Mouse (Mus musculus) hindbrain, embryonic 14.5 days (tissue): ENCODE measurements around the gene Carmil2. TPM values are rescaled to one million over a fixed set of nuclear protein-coding genes. Genes with fewer than 3 reads are reported as not detected.
A peak's percentile ranks its signal among the peaks of the same experiment; 100 is the strongest.

Experiments
- ATAC-seq: fragments of 200-750 bp; cut with Nextera tagmentation; 2 replicates; pipeline ENCODE4 v1.8.0; 2017; ENCODE audit warnings: moderate number of reproducible peaks, mild to moderate bottlenecking, moderate TSS enrichment, moderate library complexity; ENCODE audit not compliant: low FRiP score
- DNase-seq: peaks from one replicate; pipeline ENCODE4 v3.0.0-alpha.2; 2015; ENCODE audit warnings: low spot score
- H3K27ac ChIP-seq: fragments of 300-500 bp; sonication (generic); 2 replicates; pipeline ENCODE4 v1.5.1; 2014; ENCODE audit warnings: mild to moderate bottlenecking, moderate library complexity
- H3K27me3 ChIP-seq: fragments of 300-500 bp; sonication (generic); 2 replicates; pipeline ENCODE4 v1.6.1; 2014; ENCODE audit warnings: mild to moderate bottlenecking, low read length, mixed read lengths; ENCODE audit not compliant: control insufficient read depth, insufficient read depth
- H3K36me3 ChIP-seq: fragments of 300-500 bp; sonication (generic); replicated peaks from 2 replicates; pipeline ENCODE4 v1.6.1; 2014; ENCODE audit not compliant: control insufficient read depth, insufficient read depth
- H3K4me1 ChIP-seq: fragments of 300-500 bp; sonication (generic); replicated peaks from 2 replicates; pipeline ENCODE4 v1.6.1; 2014; ENCODE audit warnings: antibody characterized with exemption, low read length, mixed read lengths; ENCODE audit not compliant: control insufficient read depth, insufficient read depth
- H3K4me2 ChIP-seq: fragments of 300-500 bp; sonication (generic); replicated peaks from 2 replicates; pipeline ENCODE4 v1.6.1; 2014; ENCODE audit warnings: mild to moderate bottlenecking, moderate library complexity
- H3K4me3 ChIP-seq: fragments of 300-500 bp; sonication (generic); replicated peaks from 2 replicates; pipeline ENCODE4 v1.5.1; 2014; ENCODE audit warnings: mild to moderate bottlenecking, low read length
- H3K9ac ChIP-seq: fragments of 300-500 bp; sonication (generic); 2 replicates; pipeline ENCODE4 v1.6.1; 2014
- H3K9me3 ChIP-seq: fragments of 300-500 bp; sonication (generic); 2 replicates; pipeline ENCODE4 v1.6.1; 2016; ENCODE audit warnings: low read length; ENCODE audit not compliant: control insufficient read depth
- WGBS: fragments of 180-500 bp; shearing (Covaris S2); extraction: QIAGEN DNeasy Blood & Tissue Kit; methylation state at CpG from one replicate; pipeline ENCODE4 v1.1.7; 2014; 5-methylcytosine and 5-hydroxymethylcytosine counted together
- polyA plus RNA-seq: library from polyadenylated mRNA; unstranded; fragments of >200 nt; fragmentation: Nextera tagmentation; extraction: Ambion mirVana; gene quantifications from 2 replicates; pipeline ENCODE4 v1.2.1, GENCODE M21; 2014

The Carmil2 gene
- polyA plus RNA-seq, 1 experiment from 2014 or later, result 22.3 TPM

DNA sequence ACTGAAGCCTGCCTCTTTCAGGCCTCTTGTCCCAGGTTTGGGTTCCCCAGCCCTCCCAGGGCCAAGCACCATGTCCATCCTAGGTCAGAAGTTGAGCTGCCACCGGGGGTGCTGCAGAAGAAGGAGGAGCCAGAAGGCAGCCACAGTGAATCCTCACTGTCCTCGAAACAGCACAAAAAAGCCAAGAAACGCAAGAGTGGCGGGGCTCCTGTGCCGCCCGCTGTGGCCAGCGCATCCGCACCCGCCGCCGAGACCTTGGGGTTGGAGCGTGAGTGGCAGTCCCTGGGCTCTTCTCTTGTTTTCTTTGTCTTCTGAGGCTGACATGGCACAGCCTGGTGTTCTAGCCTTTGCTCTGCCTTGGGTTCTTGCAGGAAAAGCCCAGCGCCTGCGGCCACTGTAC is 23.2 kb downstream of the Carmil2 start:
- no peak overlapping the region for H3K4me2 ChIP-seq
- H3K27me3 ChIP-seq, result no peaks in the 10 kb centered on the region
- 0 out of 2 replicates have a peak, but pooled peaks cover 1% of the 10 kb centered on the region for H3K36me3 ChIP-seq
- no peak for ATAC-seq
- no peak overlapping the region for H3K4me3 ChIP-seq
- H3K4me1 ChIP-seq, result peaks cover 10% of the 10 kb centered on the region
- DNase-seq, result no peak
- no peak overlapping the region for H3K27ac ChIP-seq
- 77% methylated on average over 14 of the region's 14 CpGs for WGBS
- H3K9ac ChIP-seq, result no peak overlapping the region
- H3K9me3 ChIP-seq, result no peaks in the 10 kb centered on the region

GRCm38 (mm10) chr8:105712286-105712685 is 26.2 kb downstream of the Carmil2 start:
- H3K4me1 ChIP-seq, result peaks cover 4% of the 10 kb centered on the region
- WGBS, result 81% methylated on average over 3 of the region's 3 CpGs
- H3K36me3 ChIP-seq, result peaks cover 25% of the 10 kb centered on the region
- DNase-seq, result no peak
- no peak overlapping the region for H3K9ac ChIP-seq
- ATAC-seq, result no peak
- H3K27me3 ChIP-seq, result no peaks in the 10 kb centered on the region
- no peaks in the 10 kb centered on the region for H3K9me3 ChIP-seq
- no peak overlapping the region for H3K4me3 ChIP-seq
- no peak overlapping the region for H3K27ac ChIP-seq
- H3K4me2 ChIP-seq, result no peak overlapping the region

DNA sequence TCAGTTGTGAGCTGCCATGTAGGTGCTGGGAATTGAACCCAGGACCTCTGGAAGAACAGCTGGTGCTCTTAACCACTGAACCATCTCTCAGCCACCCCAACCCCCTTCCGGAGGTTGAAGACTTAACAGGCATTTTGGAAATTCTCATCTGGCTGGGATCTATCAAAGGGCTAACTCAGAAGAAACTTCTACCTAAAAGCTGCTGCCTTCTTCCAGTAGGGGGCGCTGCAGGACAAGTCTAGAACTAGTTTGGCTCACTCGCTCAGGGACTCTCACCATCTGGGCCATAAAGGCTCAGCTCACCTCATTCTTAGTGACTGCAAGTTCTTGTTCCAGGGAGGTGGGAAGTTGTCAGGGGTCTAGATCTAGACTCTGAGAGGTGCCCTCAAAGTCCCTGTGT is 28.1 kb downstream of the Carmil2 start:
- Histone ChIP-seq H3K4me2 (no peak overlapping the region), H3K36me3 (peaks cover 31% of the 10 kb centered on the region), H3K27ac (no peak overlapping the region), H3K4me1 (no peaks in the 10 kb centered on the region), H3K27me3 (no peaks in the 10 kb centered on the region), H3K9ac (no peak overlapping the region), H3K9me3 (no peaks in the 10 kb centered on the region), H3K4me3 (no peak overlapping the region)
- ATAC-seq (no peak), DNase-seq (peak; percentile 90)
- 6% methylated on average over 3 of the region's 3 CpGs for WGBS

DNA sequence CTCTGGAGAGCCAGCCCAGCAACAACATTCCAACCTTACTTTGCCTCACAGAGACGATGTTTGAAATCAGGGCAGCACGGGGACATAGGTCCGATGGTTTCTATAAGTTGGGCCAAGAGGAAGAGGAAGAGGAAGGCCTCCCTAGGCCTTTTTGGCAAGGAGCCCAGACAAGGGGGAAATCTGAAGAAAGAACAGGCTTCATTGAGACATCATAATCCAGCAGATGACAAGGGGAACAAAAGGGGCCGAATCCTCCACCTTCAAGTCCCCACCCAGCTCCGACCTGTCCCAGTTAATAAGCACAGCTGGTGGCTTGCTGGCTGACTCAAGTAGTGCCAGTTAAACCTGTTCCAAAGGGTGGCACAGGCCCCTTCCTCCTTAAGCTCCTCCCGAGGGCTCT is 29.0 kb downstream of the Carmil2 start:
- DNase-seq (no peak), ATAC-seq (no peak)
- Histone ChIP-seq H3K9me3 (no peaks in the 10 kb centered on the region), H3K36me3 (peaks cover 37% of the 10 kb centered on the region), H3K9ac (no peak overlapping the region), H3K27me3 (no peaks in the 10 kb centered on the region), H3K4me3 (no peak overlapping the region), H3K4me1 (no peaks in the 10 kb centered on the region), H3K4me2 (no peak overlapping the region), H3K27ac (no peak overlapping the region)
- WGBS, result 80% methylated on average over 6 of the region's 6 CpGs

DNA sequence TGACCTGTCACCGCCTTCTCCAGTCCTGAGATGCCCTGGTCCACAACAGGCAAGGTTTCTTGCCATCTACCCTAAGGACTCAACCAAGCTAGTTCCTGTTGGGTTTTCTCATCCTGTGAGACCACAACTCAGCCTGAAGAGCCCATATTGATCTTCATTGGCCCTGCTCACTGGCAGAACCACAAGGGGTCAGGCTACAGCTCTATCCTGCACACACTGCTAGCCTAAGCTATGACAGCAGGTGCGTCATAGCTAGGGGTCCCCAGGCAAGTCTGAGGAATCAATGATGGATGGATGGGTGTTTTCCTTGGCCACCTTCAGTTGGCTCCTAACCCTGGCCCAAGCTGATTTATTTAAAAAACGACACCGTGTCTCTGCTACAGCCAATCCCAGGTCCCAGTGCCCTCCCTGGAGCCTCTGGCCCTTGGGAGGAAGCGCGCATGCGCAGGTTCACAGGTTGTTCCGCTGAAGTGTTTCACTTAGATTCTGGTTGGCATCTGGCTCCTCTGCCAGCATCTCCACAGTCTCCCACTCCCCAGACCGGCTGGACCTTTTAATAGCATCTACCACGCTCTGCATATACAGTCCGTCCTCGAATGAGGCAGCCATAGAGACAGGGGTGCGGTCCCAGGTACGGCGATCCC is 30.4 kb downstream of the Carmil2 start:
- WGBS, result 94% methylated on average over 15 of the region's 15 CpGs

DNA sequence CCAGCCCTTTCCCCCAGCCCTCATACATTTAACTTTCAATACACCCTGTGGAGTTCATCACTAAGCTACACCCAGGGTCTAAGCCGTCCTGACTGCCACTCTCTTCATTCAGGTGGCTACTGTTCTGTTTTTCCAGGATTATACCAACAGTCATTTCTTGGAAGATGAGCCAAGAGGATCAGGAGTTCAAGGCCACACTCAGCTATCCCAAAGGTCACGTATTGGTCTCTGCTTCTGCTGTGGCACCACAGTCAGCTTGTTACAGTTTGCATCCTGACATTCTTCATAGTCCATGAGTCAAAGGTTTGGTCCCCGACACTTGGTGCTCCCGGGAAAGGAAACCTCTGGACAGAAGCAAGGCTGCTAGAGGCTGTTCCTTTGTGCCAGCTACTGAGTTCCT is 33.6 kb downstream of the Carmil2 start:
- Histone ChIP-seq H3K36me3 (peaks cover 57% of the 10 kb centered on the region), H3K9ac (no peak overlapping the region), H3K4me3 (no peak overlapping the region), H3K9me3 (no peaks in the 10 kb centered on the region), H3K27me3 (no peaks in the 10 kb centered on the region), H3K4me1 (no peaks in the 10 kb centered on the region), H3K4me2 (no peak overlapping the region), H3K27ac (no peak overlapping the region)
- 90% methylated on average over 4 of the region's 4 CpGs for WGBS
- no peak for DNase-seq
- ATAC-seq, result no peak

More for the DNA sequence above, 30.4 kb downstream of the Carmil2 start:
- no peak overlapping the region for H3K27ac ChIP-seq
- H3K9me3 ChIP-seq, result no peaks in the 10 kb centered on the region
- no peak overlapping the region for H3K4me2 ChIP-seq
- H3K27me3 ChIP-seq, result no peaks in the 10 kb centered on the region
- no peak overlapping the region for H3K9ac ChIP-seq
- no peak for DNase-seq
- H3K4me3 ChIP-seq, result no peak overlapping the region
- peaks cover 43% of the 10 kb centered on the region for H3K36me3 ChIP-seq
- ATAC-seq, result no peak
- no peaks in the 10 kb centered on the region for H3K4me1 ChIP-seq

- ATAC-seq, result no peak
- H3K27ac ChIP-seq, result no peak overlapping the region
- H3K4me2 ChIP-seq, result no peak overlapping the region
- H3K9ac ChIP-seq, result no peak overlapping the region
- H3K27me3 ChIP-seq, result no peaks in the 10 kb centered on the region
- WGBS, result 89% methylated on average over 9 of the region's 9 CpGs
- H3K9me3 ChIP-seq, result no peaks in the 10 kb centered on the region
- DNase-seq, result no peak
- peaks cover 62% of the 10 kb centered on the region for H3K36me3 ChIP-seq
- no peaks in the 10 kb centered on the region for H3K4me1 ChIP-seq
- no peak overlapping the region for H3K4me3 ChIP-seq
Measured at GRCm38 (mm10) chr8:105722861-105723260, 36.8 kb downstream of the Carmil2 start.

DNA sequence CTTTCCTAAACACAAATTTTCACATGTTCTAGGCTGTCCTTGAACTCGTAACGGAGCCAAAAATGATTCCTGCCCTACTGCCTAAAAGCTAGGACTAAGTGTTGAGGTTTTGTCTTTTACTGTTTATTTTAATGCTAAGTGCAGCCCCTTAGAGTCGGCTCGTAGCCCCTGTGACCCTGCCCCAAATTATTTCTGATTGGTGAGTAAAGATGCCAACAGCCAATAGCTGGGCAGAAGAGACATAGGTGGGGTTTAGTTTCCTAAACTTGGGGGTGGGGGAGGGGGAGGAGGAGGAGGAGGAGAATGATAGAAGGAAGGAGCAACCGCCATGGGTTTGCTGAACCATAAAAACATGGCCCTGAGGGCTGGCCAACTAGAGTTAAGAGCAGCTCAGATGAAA is 39.7 kb downstream of the Carmil2 start:
- Histone ChIP-seq H3K4me1 (no peaks in the 10 kb centered on the region), H3K9me3 (no peaks in the 10 kb centered on the region), H3K9ac (no peak overlapping the region), H3K4me3 (no peak overlapping the region), H3K27ac (no peak overlapping the region), H3K4me2 (no peak overlapping the region), H3K27me3 (no peaks in the 10 kb centered on the region), H3K36me3 (peaks cover 56% of the 10 kb centered on the region)
- ATAC-seq (no peak), DNase-seq (no peak)
- WGBS, result 86% methylated on average over 5 of the region's 5 CpGs

- H3K4me1 ChIP-seq, result no peaks in the 10 kb centered on the region
- DNase-seq (no peak), ATAC-seq (no peak)
- WGBS, result 95% methylated on average over 18 of the region's 18 CpGs
- no peak overlapping the region for H3K27ac ChIP-seq
- H3K27me3 ChIP-seq, result no peaks in the 10 kb centered on the region
- no peak overlapping the region for H3K4me2 ChIP-seq
- H3K9ac ChIP-seq, result no peak overlapping the region
- H3K36me3 ChIP-seq, result peaks cover 52% of the 10 kb centered on the region
- no peaks in the 10 kb centered on the region for H3K9me3 ChIP-seq
- no peak overlapping the region for H3K4me3 ChIP-seq
Measured at GRCm38 (mm10) chr8:105727397-105728124, 41.5 kb downstream of the Carmil2 start.
